Mouse (Mus musculus): Measurements from ENCODE around the gene Sarnp.

Sarnp gene

GRCm38 (mm10) chr10:128817033-128817432, at the start of gene Sarnp:
Gene Sarnp (plus strand): TSS chr10:128817333.
- DNase-seq (ENCODE audit: low spot score) = no peak

DNA sequence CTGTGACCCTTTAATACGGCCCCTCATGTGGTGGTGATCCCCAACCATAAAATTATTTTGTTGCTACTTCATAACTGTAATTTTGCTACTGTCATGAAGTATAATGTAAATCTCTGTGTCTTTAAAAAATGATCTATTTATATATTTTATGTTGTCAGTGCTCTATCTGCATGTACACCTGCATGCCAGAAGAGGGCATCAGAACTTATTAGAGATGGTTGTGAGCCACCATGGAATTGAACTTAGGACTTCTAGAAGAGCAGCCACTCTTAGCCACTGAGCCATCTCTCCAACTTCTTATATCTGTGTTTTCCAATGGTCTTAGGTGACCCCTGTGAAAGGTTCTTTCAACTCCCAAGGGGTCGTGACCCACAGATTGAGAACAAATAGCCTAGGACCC, 44.2 kb upstream of the Sarnp start:
- DNase-seq (ENCODE audit: low spot score) = no peak

- no peak for DNase-seq (ENCODE audit: low spot score)
Observed at GRCm38 (mm10) chr10:128773685-128774084, 43.4 kb upstream of the Sarnp start.

GRCm38 (mm10) chr10:128778441-128778840, 38.7 kb upstream of the Sarnp start:
- no peak for DNase-seq (ENCODE audit: low spot score)

DNA sequence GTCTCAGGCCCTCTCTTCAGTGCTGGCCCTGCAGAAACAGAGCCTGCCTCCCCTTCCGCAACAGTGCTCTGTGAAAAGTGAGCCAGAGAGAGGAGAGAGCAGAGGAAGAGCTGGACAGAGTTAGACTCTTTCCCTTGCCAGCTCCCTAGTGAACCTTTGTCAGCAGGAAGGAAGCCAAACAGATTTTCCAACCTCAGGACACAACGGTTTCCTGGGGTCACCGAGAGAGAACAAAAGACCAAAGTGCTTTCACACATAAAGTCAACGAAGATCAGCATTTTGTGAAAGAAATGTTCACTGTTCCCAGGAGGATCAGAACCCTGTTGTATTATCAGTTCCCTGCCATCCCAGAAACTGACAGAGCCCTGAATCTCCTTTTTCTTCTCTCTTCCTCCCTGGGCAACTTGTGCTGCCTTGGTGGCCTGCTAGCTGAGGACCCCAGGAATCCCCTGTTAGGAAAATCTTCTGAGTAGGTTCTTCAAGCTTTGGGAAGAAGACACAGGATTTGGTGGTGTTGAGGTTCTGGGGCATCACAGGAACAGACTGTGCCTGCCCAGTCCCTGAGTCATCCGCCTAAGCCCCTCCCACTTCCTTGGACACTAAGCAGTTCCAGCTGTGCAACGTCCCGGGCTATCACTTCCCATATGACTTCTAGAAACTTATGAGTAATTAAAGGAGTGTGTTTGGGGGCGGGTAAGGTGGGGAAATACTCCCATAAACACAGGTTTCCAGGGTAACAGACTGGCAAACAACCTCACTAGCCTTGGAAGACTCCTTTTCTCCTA, 37.9 kb upstream of the Sarnp start:
- peak; percentile 81 for DNase-seq (ENCODE audit: low spot score)

- no peak for DNase-seq (ENCODE audit: low spot score)
Observed at GRCm38 (mm10) chr10:128780200-128780599, 36.9 kb upstream of the Sarnp start.

DNA sequence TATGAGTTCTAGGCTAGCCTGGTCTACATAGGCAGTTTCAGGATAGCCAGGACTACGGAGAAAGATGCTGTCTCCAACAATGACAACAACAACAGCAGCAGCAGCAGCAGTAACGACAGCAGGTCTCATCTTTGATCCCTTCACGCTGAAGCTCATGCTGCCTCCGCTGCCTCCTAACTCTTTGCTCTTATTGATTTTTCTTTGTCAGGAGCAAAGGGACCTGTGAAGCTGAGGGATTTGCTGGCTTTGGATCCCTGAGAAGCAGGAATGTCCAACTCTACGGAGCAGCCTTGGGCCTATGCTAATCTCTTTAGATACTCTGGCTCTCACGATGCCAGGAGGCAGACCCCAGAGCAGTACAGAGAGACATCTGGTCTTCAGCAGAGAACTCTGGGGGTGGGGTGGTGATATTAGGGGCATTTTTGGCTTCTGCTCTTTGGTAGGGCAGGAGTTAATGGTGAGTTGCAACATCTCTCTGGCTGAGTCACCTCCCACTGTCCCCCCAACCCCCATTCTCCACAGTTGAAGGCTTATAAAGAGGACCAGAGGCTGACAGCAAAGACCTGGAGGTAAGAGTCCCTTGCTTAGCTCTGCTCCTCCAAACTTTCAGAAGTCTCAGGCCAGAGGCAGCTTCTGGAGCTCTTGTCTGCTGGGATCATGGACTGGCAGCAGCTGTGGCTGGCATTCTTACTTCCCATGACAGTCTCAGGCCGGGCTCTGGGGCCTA, 26.6 kb upstream of the Sarnp start, which contains the start of gene Mmp19:
Mmp19 (plus strand) TSS at position 513 of the 727 bp plus-strand sequence.
- no peak for DNase-seq (ENCODE audit: low spot score)

DNA sequence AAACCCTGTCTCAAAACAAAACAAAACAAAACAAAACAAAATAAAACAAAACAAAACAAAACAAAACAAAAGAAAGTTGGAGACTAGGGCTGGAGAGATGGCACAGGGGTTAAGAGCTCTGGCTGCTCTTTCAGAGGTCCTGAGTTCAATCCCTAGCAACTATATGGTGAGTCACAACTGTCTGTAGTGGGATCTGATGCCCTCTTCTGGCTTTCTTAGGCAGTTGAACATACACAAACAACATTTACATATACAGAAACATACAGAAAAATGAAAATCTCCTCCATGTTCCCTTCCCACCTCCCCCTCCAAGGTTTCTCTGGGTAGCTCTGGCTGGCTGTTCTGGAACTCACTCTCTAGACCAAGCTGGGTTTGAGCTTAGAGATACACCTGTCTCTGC, 25.1 kb upstream of the Sarnp start:
- no peak for DNase-seq (ENCODE audit: low spot score)

- no peak for DNase-seq (ENCODE audit: low spot score)
Observed at GRCm38 (mm10) chr10:128793258-128793657, 23.9 kb upstream of the Sarnp start.

DNA sequence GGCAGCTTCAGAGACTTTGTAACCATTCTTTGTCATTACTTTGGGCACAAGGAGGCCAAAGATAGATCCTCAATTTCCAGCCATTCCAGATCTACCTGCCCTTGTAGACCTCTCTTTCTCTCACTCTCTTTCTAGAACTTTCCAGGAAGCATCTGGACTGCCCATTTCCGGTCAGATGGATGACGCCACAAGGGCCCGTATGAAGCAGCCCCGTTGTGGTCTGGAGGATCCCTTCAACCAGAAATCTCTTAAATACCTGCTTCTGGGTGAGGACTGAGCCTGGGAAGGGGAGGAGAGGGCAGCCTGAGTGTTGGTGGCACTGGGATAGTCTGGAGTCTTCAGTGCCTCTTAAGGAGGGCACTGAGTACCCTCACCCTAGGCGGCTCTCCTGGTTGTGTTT, 22.7 kb upstream of the Sarnp start:
- DNase-seq (ENCODE audit: low spot score) = no peak

DNA sequence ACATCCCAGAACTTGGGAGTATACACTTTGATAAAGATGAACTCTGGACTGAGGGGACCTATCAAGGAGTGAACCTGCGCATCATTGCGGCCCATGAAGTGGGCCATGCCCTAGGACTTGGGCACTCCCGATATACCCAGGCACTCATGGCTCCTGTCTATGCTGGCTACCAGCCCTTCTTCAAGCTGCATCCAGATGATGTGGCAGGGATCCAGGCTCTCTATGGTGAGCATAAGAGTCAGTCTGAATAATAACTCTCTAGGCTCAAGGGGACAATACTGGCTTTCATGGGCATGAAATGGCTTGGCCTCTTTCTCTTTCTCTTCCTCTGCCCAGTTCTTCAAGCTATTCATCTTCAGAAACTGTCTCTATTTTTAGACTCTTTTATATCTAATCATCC, 21.6 kb upstream of the Sarnp start:
- DNase-seq (ENCODE audit: low spot score) = no peak

- peak; percentile 26 for DNase-seq (ENCODE audit: low spot score)
Observed at GRCm38 (mm10) chr10:128798676-128799075, 18.5 kb upstream of the Sarnp start.

- DNase-seq (ENCODE audit: low spot score) = peak; percentile 40
Observed at GRCm38 (mm10) chr10:128801981-128802495, 15.1 kb upstream of the Sarnp start.

- peak; percentile 40 for DNase-seq (ENCODE audit: low spot score)
Observed at GRCm38 (mm10) chr10:128802956-128803355, 14.2 kb upstream of the Sarnp start.

DNA sequence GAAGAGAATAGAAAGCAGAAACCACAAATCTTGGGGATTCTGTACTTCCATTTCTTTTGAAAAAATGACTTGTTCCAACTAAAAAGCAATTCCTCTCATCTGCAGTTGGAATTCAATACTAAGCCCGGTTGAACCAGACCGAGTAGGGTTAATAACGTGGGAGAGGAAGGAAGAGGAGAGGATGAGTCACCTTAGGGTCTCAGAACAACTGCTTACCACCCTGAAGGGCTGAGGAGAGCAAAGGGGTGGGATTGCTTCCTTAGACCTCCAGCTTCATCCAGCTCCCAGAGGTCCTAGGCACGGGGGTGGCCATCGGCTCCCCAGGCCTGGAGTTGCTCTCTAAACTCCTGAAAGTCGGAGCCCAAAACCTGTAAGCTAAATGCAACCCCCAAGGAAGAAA, 13.8 kb upstream of the Sarnp start:
- no peak for DNase-seq (ENCODE audit: low spot score)

DNA sequence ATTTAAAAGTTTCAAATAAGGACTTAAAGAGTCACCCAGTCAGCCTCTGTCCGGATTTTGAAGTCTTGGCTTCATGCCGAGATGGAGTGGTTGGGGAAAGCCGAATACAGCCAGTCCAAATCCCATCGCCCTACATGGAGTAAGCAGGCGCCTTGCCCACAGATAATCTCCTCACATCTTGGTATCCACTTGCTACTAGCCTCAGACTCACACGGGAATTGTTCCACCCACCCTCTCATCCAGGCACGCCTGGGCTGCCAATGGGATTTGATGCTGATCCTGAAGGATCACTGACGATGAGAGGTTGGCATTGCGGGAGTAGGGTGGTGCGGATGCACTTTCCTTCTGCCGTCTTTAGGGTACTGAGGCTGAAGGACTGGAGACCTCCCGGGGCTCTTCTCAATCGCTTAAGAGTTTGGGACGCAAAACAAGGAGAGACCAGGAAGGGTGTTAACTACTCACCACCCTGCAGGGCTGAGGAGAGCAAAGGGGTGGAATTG, 13.3 kb upstream of the Sarnp start, which contains the start of gene Dnajc14:
Dnajc14 (plus strand) TSS at position 292 of the 500 bp plus-strand sequence.
- DNase-seq (ENCODE audit: low spot score) = peak; percentile 73

GRCm38 (mm10) chr10:128804271-128805091, 12.7 kb upstream of the Sarnp start, which contains the start of gene Tmem198b:
Gene Tmem198b (minus strand): TSS chr10:128804370.
- DNase-seq (ENCODE audit: low spot score) = peak; percentile 81

GRCm38 (mm10) chr10:128805092-128806000, 11.8 kb upstream of the Sarnp start:
- DNase-seq (ENCODE audit: low spot score) = peak; percentile 96

- DNase-seq (ENCODE audit: low spot score) = no peak
Observed at GRCm38 (mm10) chr10:128806086-128806485, 11.0 kb upstream of the Sarnp start.

GRCm38 (mm10) chr10:128807018-128807417, 10.1 kb upstream of the Sarnp start:
- no peak for DNase-seq (ENCODE audit: low spot score)

- no peak for DNase-seq (ENCODE audit: low spot score)
Observed at GRCm38 (mm10) chr10:128820217-128820616, 3.1 kb downstream of the Sarnp start.
